Mouse (Mus musculus) layer of hippocampus, adult 9-10 months (tissue): Measurements from ENCODE around the gene Micall2.

Source experiments
- DNase-seq: peaks from one replicate; pipeline ENCODE4 v3.0.0; 2022; ENCODE audit warnings: low spot score

The Micall2 gene

DNA sequence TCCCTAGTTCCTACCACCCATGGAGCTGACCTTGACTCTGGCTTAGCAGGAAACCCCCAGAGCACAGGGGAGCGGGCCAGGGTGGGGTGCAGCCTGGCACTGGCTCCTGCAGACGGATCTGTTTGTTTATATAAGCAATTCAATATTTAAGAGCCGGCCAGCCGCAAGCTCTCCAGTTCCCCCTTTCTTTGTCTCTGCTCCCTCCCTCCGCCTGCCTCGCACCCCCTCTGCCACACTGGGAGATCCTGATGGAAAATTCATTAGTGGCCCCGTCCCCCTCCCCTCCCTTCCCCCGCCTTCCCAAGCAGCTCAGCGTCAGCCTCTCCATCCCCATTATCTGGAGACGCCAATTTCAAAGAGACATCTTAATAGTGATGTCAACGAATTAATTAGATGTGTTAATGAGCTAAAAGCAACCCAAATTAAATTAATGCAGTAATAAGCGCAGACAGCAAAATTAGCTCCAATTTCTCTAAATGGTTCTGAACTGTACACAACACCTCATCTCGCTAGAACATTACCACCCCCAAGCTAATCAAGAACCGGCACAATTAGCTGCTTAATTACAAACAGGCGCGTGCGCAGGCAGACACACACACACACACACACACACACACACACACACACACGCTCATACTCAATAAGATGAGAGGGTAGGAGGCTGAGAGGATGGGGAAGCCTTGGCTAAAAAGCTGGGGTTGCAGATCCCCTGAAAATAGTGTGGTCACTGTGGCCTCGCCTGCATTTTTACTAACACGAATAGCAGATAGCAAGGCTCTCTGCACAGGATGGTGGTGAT lies 54.1 kb downstream of the Micall2 start:
- DNase-seq: no peak

DNA sequence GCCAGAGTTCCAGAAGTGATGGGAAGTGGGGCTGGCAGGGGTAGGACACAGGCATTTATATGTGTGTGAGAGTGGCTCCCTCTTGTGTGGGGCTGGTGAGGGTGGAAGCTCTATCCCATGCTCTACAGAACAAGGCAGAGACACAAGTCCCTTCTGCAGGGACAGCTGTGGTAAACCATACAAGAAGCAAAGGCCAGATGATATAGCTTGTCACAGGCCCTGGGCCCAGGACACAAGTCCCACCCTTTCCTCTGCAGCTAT lies 60.5 kb downstream of the Micall2 start:
- no peak for DNase-seq

DNA sequence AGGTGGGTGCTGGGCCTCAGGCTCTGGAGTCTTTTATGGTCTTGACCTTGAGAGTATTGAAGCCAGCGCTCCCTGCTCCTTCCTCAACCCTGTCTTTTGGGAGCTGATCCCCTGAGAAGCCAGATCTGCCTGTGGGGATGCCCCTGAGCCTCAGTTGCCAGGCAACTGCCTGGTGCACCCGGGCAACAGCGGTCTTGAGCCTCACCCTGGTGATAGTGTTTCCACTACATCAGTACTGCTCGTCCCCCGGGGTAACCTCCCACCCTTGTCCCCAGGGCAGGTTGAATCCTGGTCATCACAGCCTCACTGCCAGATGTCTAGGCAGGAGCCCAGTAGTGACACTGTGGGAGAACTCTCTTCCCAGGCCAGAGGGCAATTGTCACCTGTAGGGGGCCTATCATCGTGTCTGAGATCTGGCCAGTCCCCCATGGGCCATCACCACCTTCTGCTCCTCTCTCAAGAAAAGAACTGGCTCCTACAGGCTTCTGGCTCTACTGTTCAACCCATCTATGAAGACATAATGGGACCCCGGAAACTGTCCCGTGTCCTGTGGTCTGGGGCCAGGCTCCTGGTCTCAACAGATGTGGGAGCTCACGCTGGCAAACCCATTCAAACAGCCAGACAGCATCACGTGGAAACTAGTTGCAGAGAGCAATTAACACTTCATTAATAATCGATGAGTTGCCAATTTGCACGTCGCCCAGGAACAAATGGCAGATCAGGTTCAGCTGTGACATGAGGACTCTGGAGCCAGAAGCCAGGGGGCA lies 61.0 kb downstream of the Micall2 start:
- DNase-seq: no peak

GRCm38 (mm10) chr5:139669380-139669779 lies 66.8 kb downstream of the Micall2 start:
- DNase-seq: no peak

GRCm38 (mm10) chr5:139668494-139668893 lies 67.6 kb downstream of the Micall2 start:
- DNase-seq: no peak

- no peak for DNase-seq
These were observed 69.6 kb downstream of the Micall2 start for GRCm38 (mm10) chr5:139666496-139666895.

DNA sequence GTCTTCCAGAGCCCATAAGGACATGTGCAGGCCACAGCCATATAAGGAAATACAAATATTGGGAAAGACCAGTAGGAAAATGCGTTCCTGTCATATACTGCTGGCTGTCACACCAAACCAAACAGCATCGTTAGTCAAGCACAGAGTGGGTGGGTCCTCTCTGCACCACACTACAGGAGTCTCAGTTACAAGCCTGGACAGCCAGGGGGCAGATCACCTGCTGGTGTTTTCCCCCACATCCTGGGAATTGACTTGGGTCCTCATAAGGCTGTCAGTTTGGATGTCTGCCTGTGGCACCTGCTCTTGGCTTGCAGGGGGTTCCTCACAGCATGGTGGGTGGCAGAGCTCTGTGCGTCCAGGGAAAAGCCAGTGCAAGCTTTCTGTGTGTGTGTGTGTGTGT lies 70.8 kb downstream of the Micall2 start:
- no peak for DNase-seq

DNA sequence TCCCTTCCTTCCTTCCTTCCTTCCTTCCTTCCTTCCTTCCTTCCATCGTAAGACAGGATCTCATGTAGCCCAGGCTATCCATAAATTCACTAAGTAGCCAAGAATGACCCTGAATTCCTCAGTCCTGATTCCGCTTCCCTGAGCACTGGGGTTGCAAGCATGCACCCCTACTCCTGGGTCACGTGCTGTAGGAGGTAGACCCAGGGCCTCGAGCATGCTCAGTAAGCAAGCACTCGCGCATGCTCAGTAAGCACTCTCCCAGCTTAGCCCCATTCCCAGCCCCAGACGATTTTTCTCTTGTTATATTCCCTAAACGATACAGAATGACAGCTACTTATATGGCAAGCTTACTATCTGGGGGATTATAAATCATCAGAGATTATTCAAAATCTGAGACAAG lies 74.4 kb downstream of the Micall2 start:
- no peak for DNase-seq

- no peak for DNase-seq
These were observed 76.8 kb downstream of the Micall2 start for GRCm38 (mm10) chr5:139659307-139659706.

DNA sequence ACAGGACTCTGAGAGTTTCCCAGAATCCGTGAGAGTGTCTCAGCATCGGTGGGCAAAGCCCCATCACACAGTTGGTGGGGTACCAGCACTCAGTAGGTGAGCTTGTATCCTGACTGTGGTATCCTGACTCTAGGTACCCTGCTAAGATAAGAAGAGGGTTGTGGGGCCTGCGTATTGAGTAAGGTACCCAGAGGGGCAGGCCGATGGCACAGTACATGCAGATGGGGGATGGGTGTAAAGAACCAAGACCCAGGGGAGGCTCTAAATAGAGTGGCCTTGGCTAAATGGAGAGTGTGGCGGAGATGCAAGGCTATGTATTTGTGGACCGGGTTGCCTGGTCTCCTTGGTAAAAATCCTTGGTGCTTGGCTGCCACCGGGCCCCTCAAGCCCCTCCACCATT lies 77.3 kb downstream of the Micall2 start:
- no peak for DNase-seq

- DNase-seq: no peak
These were observed 78.1 kb downstream of the Micall2 start for GRCm38 (mm10) chr5:139657959-139658602.
